Mouse (Mus musculus) B cell, adult (primary cell): Measurements from ENCODE around the gene Csde1. TPM values are rescaled to one million over a fixed set of nuclear protein-coding genes. Genes with fewer than 3 reads are reported as not detected.

Source experiments
- total RNA-seq: library from RNA; stranded (reverse); gene quantifications from 4 replicates; pipeline ENCODE4 v1.2.4, GENCODE M21; 2023; ENCODE audit not compliant: inconsistent age

Csde1 gene
- total RNA-seq = 464 to 517 TPM (median 503 TPM) in 4 replicates

DNA sequence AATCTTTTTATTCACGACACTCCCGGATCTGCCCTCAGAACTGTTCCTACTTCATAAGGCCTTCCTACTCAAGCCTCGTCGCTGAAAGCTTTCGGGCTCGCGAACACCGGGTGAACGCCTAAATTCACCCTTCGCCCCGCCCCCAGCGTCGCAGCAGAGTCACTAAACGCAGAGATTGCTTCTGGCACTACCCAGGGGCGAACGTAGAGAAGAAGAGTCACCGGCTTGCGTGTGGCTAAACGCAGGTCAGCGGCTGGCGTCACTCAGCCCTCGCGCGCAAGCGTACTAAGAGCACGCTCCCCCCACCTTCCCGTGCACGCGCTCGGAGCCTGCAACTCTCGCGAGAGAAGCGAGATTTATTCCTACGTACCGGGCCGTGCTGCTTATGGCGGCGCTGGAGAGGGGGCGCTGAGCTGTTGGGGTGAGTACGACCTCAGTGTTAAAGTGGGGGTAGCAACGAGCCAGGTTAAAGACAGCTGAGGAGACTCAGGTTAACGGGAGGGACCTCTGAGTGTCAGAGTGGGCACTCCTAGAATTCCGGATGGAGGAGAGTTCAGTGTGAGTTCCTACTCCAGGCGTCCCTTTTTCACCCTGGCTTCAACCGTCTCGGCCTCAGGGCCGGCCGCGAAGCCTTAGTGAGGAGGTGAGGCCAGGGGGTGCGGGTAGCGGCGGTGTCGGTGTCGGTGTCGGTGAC, at the start of gene Csde1:
Gene Csde1, plus strand, starts transcription at position 178 of the 694 bp plus-strand sequence.

DNA sequence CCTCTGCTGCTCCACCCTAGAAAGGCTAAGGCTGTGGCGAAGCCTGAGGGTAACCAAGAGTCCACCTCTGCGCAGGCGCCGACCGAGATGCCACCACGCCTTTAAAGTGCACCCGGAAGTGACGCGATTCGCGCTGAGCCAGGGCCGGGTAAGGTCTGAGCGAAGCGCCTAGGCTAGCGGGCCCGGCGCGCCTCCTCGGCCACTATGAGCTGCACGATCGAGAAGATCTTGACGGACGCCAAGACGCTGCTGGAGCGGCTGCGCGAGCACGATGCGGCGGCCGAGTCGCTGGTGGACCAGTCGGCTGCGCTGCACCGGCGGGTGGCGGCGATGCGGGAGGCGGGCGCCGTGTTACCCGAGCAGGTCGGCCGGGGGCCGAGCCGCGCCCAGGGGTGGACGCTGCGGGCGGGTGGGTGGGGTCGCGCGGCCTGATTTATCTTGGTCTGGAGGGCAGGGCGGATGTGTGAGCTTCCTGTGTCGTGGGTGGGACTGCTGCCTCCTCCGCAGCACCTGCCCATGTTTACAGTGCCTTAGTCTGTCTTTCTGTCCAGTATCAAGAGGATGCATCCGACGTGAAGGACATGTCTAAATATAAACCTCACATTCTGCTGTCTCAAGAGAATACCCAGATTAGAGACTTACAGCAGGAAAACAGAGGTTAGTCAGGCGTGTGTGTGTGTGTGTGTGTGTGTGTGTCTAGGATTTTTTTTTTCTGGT, 24.5 kb upstream of the Csde1 start, which contains the start of gene Sike1:
Gene Sike1, plus strand, starts transcription at position 104 of the 717 bp plus-strand sequence.

DNA sequence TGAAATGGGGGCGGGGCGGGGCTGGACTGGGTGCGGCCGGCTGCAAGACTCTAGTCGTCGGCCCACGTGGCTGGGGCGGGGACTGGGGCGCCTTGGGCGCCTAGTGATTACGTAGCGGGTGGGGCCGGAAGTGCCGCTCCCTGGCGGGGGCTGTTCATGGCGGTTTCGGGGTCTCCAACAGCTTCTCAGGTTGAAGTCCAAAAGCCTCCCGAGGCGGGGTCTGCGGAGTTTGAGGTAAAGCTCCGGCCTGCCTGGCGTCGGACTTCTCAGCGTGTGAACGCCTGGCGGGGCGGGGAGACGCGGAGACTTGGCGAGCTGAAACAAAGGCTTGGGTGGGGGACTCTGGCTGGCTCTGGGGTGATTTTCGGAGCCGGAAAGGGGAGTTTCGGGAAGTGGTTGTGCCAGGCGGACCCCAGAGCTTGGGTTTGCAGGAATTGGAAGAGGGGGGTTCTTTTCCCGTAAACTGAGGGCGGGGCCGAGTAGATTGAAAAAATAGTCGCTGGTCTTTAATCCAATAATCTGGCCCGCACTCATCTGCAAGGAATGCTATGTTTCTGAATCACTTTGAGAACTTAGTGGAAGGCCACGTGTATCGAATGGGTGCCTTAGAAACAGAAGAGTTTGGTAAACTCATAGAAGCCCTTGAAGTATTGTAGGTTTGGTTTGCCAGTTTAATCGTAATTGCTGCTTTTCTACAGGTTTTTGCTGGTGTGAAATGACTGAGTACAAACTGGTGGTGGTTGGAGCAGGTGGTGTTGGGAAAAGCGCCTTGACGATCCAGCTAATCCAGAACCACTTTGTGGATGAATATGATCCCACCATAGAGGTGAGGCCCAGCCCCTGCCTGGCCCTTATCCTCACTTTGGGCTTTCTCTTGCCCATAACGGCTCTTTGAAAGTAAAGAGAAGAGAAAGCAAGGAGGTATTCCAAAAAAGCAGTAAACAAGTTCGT, 38.3 kb downstream of the Csde1 start, which contains the start of gene Nras:
Gene Nras, plus strand, starts transcription at position 79 of the 951 bp plus-strand sequence.

DNA sequence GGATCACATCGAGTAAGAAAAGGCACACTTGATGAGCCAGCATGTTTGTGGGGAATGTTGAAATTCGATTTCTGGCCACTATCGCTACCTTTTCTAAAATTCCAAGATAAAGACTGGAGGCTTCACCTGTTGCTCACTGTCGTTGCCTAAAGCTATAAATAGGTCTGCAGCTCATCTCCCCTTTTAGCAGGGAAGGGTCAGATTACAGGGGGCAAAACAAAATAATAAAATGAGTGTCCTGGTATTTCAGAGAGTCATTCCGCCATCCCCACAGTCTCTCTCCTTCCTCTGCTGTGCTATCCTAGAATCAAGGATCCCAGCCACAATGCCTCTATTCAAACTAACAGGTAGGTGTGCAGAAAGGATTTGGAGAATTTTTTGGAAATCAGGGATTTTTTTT, 53.5 kb downstream of the Csde1 start, which contains the start of gene Ampd1:
Gene Ampd1, plus strand, starts transcription at position 244 of the 400 bp plus-strand sequence.

DNA sequence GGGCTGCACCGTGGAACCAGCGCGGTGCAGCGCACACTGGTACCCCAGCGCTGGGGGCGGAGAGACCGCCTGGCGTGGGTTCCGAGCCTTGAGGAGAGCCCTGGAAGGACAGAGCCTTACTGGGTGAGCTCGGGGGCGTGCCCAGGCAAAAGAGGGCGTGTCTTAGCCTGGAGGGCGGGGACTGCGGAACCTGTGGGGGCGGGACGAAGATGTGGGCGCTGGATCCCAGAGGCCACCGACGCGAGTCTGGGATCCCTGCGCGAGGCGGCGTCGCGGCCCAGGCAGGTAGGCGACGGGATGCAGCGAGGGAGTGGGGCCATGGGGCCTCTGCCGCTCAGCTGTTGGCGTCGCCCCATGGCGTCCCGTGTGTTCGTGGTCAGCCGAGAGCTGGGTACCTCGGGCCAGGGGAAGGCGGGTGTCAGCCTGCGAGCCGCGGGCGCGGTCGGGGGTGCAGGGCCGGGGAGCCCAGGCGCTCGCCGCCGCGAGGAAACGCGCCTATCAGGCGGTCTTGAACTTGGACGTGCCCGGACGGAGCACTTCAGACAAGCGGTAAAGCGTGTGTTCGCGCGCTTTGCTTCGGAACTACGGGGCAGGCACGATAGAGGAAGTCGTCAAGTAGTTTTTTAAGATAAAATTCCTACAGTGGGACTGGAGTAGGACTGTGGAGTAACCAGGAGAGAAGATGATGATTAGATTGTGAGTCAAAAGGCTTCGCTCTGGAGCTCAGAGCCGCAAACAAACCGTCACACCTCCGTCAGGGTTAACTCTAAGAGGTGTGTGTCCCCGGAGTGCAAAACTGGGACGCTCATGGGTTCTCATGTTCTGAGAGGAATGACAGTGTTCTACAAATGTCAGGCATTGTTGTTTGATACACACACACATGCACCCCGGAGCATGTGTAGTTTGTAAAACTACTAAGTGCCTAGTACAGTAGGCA, 82.5 kb downstream of the Csde1 start, which contains the start of gene Dennd2c:
Gene Dennd2c, plus strand, starts transcription at position 151 of the 937 bp plus-strand sequence.

Other genes starting within 250 kb of the Csde1 start
- not detected in 4 replicates for gene Tshb, start 237.7 kb upstream of the Csde1 start, total RNA-seq
- 0.30 TPM in 1 of 4 replicates, not detected in the others for gene Sycp1, start 84.3 kb upstream of the Csde1 start, total RNA-seq
- gene Nr1h5, start 56.3 kb upstream of the Csde1 start, total RNA-seq = not detected in 4 replicates
- 104 to 139 TPM (median 129 TPM) in 4 replicates for gene Sike1, start 24.7 kb upstream of the Csde1 start, total RNA-seq
- gene Nras, start 37.9 kb downstream of the Csde1 start, total RNA-seq = 98.2 to 110 TPM (median 106 TPM) in 4 replicates
- gene Ampd1, start 53.6 kb downstream of the Csde1 start, total RNA-seq = 0.30 to 1.1 TPM (median 0.73 TPM) in 4 replicates
- 0.15 to 0.24 TPM (median 0.22 TPM) in 3 of 4 replicates, not detected in the other for gene Dennd2c, start 82.2 kb downstream of the Csde1 start, total RNA-seq
- 89.2 to 109 TPM (median 106 TPM) in 4 replicates for gene Bcas2, start 151.2 kb downstream of the Csde1 start, total RNA-seq